Mouse (Mus musculus) lung, postnatal 4 days (tissue): ENCODE measurements around the gene Arhgap45.

Source experiments
- DNase-seq, 2 experiments: peaks; one replicate each; pipeline ENCODE4 v3.0.0; 2021

Gene Arhgap45

GRCm38 (mm10) chr10:80016511-80016910 is at the start of gene Arhgap45:
Gene Arhgap45, plus strand, starts transcription at chr10:80016653.
- peak; percentile 77 to 78 for DNase-seq

DNA sequence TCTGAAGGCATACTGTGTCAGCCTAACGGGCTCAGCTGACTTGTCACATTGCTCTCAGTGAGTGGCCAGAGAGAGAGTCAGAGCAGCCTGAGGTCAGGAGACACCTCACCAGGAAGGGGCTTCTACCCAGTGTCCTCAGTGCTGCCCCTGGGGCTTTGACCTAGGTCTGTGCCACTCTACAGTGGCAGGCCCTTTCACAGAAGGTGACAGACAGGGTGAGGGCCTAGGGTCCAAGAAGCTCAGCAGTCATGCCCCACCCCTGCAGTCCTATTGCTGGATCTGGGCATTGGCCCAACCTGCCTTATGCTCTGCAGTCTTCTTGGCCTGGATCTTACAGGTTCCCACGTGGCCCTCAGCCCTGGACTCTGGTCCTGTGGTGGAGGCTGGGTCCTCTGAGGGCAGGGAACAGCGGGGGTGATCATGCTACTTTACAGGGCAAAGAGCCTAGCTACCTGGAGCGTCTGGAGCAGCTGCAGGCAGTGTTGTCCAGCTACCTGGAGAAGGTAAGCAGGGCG is 49.5 kb upstream of the Arhgap45 start:
- no peak for DNase-seq

GRCm38 (mm10) chr10:79968181-79968580 is 48.3 kb upstream of the Arhgap45 start:
- no peak for DNase-seq

DNA sequence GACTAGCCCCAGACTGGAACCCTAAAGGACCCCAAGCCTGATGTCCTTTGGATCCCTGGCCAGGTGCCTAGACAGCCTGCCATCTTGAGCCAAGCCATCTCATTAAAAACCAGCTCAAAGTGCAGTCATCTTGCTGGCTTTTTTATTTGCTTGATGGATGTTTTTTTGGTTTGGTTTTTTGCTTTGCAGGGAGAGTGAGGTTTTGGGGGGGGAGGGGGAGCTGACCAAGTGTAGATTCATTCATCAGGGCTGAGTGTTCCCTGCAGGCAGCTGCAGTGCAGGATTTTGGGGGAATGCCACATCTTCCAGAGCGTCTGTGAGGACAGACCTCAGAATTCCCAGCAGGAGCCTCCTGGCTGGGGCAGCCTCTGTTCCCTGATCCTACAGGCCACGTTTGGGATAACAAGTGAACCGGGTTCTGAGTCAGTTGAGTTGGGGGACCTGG is 47.3 kb upstream of the Arhgap45 start:
- DNase-seq: no peak

DNA sequence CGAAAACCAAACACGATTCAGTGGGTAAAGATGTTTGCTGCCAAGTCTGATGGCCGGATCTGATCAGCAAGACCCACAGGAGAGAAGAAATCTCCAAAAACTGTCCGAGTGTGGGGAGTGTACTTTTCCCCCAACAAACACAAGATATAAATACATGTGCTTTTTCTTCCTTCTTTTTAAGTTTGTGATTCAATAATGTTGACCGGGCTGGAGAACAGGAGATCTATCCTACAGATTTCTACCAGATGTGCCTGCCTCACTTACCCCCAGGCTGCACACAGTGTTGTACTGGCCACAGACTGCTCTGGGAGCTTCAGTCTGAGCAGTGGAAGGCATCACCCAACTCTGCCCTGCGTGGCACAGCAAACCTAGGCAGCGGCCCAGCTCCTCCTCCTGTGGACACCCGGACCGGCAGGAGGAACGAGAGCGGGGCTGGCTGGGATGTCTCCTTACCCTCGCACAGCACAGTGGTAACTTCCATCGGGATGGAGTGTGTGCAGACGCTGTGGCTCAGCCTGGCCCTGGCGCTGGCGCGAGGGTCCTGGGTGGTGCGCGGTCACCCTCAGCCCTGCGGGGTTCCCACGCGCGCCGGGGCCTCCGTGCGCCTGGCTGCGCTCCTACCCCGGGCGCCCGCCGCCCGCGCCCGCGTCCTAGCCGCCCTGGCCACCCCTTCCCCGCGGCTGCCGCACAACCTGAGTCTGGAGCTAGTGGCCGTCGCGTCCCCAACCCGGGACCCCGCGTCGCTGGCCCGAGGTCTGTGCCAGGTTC is 45.9 kb upstream of the Arhgap45 start, which contains the start of gene Grin3b:
Gene Grin3b, plus strand, starts transcription at position 301 of the 768 bp plus-strand sequence.
- no peak for DNase-seq

DNA sequence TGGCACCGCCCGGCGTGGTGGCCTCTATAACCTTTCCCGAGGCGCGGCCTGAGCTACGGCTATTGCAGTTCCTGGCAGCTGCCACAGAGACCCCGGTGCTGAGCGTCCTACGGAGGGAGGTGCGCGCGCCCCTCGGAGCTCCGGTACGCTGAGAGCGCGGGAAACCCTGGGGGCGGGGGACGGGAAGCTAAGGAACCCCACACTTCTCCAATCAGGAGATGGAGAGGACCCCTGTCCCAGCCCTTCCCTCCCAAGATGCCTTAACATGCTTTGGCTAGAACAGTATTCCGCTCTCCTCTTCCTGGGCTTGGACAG is 45.3 kb upstream of the Arhgap45 start:
- DNase-seq: no peak

DNA sequence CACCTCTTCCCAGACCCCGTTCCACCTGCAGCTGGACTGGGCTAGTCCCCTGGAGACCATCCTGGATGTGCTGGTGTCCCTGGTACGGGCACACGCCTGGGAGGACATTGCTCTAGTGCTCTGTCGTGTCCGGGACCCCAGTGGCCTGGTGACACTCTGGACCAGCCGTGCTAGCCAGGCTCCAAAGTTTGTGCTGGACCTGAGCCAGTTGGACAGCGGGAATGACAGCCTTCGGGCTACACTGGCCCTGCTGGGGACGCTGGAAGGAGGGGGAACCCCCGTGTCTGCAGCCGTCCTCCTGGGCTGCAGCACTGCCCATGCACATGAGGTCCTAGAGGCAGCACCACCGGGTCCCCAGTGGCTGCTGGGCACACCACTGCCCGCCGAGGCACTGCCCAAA is 43.6 kb upstream of the Arhgap45 start:
- peak in 1 of 2 experiments; percentile 68 for DNase-seq

- no peak for DNase-seq
Measured at GRCm38 (mm10) chr10:79974087-79974486, 42.4 kb upstream of the Arhgap45 start.

- DNase-seq: no peak
Measured at GRCm38 (mm10) chr10:79974668-79975067, 41.8 kb upstream of the Arhgap45 start.

DNA sequence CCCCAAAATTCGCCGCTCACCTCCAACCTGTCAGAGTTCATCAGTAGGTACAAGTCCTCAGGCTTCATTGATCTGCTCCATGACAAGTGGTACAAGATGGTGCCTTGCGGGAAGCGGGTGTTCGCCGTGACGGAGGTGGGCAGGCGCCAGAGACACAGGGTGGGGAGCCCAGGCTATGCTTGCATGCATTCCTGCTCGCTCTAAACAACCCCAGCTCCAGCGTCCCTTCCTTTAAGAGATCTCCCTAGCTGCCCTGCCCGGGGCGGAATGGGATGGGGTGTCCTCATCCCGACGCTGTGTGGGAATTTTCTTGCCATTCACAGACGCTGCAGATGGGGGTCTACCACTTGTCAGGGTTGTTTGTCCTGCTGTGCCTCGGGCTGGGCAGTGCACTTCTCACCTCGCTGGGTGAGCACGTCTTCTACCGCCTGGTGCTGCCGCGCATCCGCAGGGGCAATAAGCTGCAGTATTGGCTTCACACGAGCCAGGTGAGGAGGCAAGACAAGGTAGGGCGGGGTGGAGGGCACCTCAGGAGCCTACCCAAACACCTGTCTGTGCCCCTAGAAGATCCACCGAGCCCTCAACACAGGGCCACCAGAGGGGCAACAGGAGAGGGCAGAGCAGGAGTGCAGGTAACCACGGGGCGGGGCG is 40.3 kb upstream of the Arhgap45 start:
- no peak for DNase-seq

GRCm38 (mm10) chr10:79976722-79977107 is 39.7 kb upstream of the Arhgap45 start:
- no peak for DNase-seq

DNA sequence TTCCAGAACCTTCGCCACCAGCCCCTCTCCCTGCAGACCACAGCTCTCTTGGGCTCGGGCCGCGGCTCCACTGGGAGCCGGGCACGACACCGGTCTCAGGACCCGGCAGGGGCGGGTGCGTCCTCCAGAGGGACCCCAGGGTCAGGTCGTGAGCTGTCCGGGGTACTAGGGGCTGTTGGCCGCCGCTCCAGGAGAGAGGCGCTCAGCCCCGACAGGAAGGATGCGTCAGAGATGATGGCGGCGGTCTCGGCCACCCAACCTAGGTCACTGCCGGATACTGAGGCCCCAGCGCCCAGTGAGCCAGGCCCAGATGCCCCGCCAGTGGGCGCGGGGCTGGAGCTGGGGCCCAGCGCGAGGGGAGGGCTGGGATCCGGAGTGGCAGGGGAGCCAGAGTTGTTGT is 39.1 kb upstream of the Arhgap45 start:
- DNase-seq: no peak

DNA sequence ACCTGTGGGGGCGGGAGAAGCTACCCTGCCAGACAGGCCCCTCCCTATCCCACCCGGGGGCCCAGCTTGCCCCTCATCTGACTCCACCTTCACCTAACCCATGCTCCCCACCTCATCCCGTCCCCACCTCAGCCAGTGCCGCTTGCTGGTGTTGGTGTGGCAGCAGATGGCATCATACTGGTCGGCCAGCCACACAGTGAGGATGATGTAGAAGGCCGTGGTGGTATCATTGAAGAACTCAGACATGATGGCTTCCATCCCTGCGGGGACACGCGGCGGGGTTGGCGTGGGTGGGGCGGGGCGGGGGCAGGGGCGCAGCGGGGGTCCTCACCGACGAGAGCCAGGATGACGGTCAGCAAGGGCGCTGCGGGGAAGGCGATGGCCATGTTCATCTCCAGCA is 38.4 kb upstream of the Arhgap45 start:
- DNase-seq: no peak

DNA sequence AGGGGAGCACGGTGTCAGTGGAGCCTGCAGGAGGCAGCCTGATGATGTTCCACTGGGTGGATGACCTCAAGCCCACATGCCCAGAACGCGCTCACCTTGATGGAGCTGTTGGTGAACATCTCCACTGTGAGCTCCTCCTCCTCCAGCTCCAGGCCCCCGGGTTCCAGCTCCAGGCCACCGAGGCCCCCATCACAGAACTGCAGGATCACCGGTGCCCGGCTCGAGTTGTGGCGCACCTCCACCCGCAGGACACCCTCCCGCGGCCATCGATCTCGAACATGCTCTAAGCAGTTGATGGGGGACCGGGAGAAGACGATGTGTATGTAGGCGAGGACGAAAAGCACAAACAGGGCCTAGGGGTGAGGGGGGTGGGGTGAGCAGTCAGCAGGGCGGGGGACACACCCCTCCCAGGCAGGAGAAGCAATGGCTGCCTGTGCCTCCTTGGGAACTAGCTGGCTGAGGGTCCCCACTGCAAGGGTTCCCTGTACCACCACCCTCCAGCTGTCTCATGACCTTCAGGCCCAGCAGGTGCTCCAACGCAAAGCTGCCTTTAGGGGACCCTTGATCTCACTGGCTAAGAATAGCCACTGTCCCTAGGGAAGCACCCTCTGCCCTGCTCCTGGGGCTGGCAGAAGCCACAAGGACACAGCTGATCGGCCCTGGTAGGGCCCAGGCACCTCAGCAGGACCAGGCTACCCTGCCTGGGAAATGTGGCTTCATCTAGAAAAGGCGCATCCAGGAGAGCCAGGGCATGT is 36.9 kb upstream of the Arhgap45 start:
- no peak for DNase-seq

DNA sequence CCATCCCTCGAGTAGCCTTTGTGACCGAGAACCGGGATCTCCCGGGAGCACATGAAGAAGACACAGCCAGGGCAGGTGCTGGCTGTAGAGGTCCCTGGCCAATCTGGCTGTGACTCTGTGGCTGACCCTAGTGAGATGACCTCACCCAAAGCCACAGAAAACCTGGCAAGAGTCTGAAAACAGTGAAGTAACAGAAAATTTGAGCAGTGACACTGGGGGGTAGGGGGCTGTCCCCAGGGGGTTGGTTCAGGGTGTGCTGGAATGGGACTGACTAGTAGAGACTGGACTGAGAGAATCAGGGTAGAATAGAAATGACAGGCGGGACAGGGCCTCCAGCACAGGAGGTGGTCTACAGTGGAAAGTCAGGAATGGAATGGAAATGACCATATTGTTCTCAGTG is 33.2 kb upstream of the Arhgap45 start:
- DNase-seq: no peak

GRCm38 (mm10) chr10:79983670-79984069 is 32.8 kb upstream of the Arhgap45 start:
- DNase-seq: peak; percentile 69 to 72

DNA sequence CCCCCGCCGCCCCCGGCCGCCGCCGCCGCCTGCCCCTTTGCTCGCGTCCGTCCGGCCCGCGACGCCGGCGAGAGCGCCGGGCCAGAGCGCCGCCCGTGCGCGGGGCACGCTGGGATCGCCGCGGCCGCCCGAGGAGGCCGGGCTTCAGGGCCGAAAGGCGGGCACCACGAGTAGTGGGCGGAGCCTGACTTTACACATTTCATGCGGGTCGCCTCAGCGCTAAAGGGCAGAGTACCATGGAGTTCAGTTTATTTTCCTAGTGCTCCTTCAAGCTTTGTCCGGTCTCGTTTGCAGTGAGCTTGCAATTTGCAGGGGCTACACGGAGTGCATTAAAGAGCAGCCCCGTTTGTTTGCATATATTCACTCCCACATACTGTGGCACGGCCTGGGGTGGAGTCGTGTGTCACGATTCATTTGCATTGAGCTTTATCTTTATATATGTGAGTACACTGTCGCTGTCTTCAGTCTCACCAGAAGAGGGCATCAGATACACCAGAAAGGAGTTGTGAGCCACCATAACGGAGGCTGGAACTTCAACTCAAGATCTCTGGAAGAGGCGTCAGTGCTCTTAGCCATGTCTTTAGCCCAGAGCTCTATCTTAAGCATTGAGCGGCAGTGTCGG is 32.1 kb upstream of the Arhgap45 start, which contains the start of gene Tmem259:
Gene Tmem259, minus strand, starts transcription at position 136 of the 622 bp plus-strand sequence.
- peak; percentile 91 to 94 for DNase-seq

DNA sequence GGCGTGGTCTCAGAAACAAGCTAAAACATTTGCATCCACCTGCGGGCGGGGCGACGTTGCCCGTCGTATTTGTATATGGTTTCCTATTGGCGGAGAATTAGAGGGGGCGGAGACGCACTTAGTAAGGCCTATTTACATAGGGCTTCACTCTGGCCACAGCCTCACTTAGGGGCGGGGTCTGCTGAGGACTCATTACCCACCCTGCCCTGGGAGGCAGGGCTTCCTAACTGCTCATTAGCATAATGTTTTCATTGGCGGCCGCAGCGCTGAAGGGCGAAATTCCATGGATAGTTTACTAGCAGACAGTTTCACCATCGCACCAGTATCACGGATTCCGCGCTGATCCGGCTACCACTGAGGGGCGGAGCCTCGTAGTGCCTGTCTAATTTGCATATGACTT is 31.6 kb upstream of the Arhgap45 start:
- DNase-seq: peak; percentile 96 to 99

GRCm38 (mm10) chr10:79985334-79986231 is 30.9 kb upstream of the Arhgap45 start:
- DNase-seq: peak; percentile 79 to 84

DNA sequence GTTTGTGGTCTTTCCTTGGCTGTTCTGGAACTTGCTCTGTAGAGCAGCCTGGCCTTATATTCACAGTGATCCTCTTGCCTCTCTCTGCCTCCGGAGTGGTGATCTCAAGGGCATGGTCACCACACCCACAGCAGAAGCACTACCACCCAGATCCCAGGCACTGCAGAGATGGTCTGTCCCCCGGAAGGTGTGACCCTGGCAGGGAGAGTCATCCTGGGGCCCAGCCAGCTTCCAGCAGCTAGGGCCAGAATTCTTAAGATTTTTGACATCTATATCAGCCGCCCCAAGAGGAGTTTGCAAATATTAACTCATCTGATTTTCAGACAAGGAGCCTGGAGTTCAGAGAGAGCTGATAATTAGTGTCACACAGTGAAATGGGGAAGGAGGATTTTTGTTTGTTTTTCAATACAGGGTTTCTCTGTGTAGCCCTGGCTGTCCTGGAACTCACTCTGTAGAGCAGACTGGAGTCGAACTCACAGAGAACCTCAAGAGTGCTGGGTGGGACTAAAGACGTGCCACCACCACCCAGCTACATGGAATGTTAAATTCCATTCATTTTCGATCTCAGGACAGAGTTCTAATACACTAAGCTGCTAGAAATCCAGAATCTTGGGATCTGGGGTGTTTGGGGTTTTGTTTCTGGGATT is 30.1 kb upstream of the Arhgap45 start:
- peak; percentile 72 to 89 for DNase-seq

- DNase-seq: peak; percentile 94 to 95
Measured at GRCm38 (mm10) chr10:79986963-79987362, 29.5 kb upstream of the Arhgap45 start.
